9 mouse cellular contexts compared by ENCODE assay signal in genomic region chr9:50767531-50768106, GRCm38 (mm10). TPM values are rescaled to one million over a fixed set of nuclear protein-coding genes. Genes with fewer than 3 reads are reported as not detected.
DNase-seq lines count a peak whose midpoint lies in the region; ATAC-seq and TF ChIP-seq lines count a peak whose summit lies in the region.
"Had no signal": no experiment of that assay in that cellular context is flagged by ENCODE, and none has a peak within 500 bp of the region (broad histone marks: within the 10 kb centered on the region; RNA-seq: fewer than 3 reads in every experiment).

No protein-coding gene starts in this region.

- H3K9ac ChIP-seq in heart, embryonic 12.5 days, result peak overlapping the region; percentile 70
- peak overlapping the region; percentile 69 for H3K9ac ChIP-seq in ES-Bruce4 (ENCODE audit: low read depth, poor library complexity, severe bottlenecking)
- H3K9ac ChIP-seq in limb, embryonic 14.5 days (ENCODE audit: low read depth, low read length, severe bottlenecking), result peak overlapping the region; percentile 60
- H3K9ac ChIP-seq in stomach, embryonic 15.5 days, result peak overlapping the region; percentile 68; the same call in 1 of the 2 replicates

- H3K36me3 ChIP-seq in heart, embryonic 12.5 days, result peaks cover 10% of the 10 kb centered on the region
- 0 out of 2 replicates have a peak, but pooled peaks cover 2% of the 10 kb centered on the region for H3K36me3 ChIP-seq in ES-Bruce4 (ENCODE audit: control insufficient read depth, insufficient read depth, low read length, poor library complexity, severe bottlenecking)
- peaks cover 11% of the 10 kb centered on the region for H3K36me3 ChIP-seq in limb, embryonic 14.5 days (ENCODE audit: control insufficient read depth, insufficient read depth, low read length)
- H3K36me3 ChIP-seq in stomach, embryonic 15.5 days, result 0 out of 2 replicates have a peak, but pooled peaks cover 5% of the 10 kb centered on the region

- intact Hi-C loops in heart, postnatal 14 days (cut with DNase I), result loop anchor here (5.0 kb wide), 2 partner anchors 60 to 150 kb away; partner anchors contain the start of genes Nkapd1 and Pih1d2

- peak overlapping the region; percentile 92 for H3K4me2 ChIP-seq in heart, embryonic 12.5 days
- H3K4me2 ChIP-seq in limb, embryonic 14.5 days (replicated peaks; ENCODE audit: low read depth, low read length, severe bottlenecking), result peak overlapping the region; percentile 68
- H3K4me2 ChIP-seq in stomach, embryonic 15.5 days, result peak overlapping the region; percentile 78

- peaks cover 13% of the 10 kb centered on the region for H3K4me1 ChIP-seq in heart, embryonic 12.5 days (replicated peaks)
- no peaks in the 10 kb centered on the region for H3K4me1 ChIP-seq in ES-Bruce4 (ENCODE audit: control insufficient read depth, insufficient read depth, low read length)
- peaks cover 13% of the 10 kb centered on the region; the same call in 1 of the 2 replicates for H3K4me1 ChIP-seq in limb, embryonic 14.5 days (ENCODE audit: control insufficient read depth, insufficient read depth, low read length)
- H3K4me1 ChIP-seq in stomach, embryonic 15.5 days, result peaks cover 9% of the 10 kb centered on the region; the same call in 1 of the 2 replicates

- no peak for DNase-seq in heart, postnatal 14 days
- no peak for DNase-seq in limb, embryonic 14.5 days (ENCODE audit: low spot score)
- no peak for DNase-seq in spleen, adult 12 weeks (ENCODE audit: low spot score)

- peak; percentile 1; the same call in 1 of the 2 replicates for ATAC-seq in heart, embryonic 12.5 days (ENCODE audit: insufficient number of reproducible peaks, low FRiP score)
- ATAC-seq in erythroid progenitor cell, adult 5-6 weeks (replicated peaks; ENCODE audit: low FRiP score, poor library complexity, severe bottlenecking), result peak; percentile 60
- peak; percentile 4; the same call in 1 of the 2 replicates for ATAC-seq in limb, embryonic 14.5 days (ENCODE audit: low FRiP score, low read depth)
- ATAC-seq in stomach, embryonic 15.5 days (ENCODE audit: insufficient read depth, low FRiP score, low read depth), result no peak
- ATAC-seq in activated CD4-positive, CD25-positive, alpha-beta regulatory T cell, adult 4 months, result no peak

- no peak for TF ChIP-seq POLR2A in ES-Bruce4 (IDR thresholded peaks at IDR 0.05; ENCODE audit: insufficient read depth, low read length)
- TF ChIP-seq POLR2A in limb, embryonic 14.5 days (IDR thresholded peaks at IDR 0.05; ENCODE audit: borderline replicate concordance, extremely low read depth, insufficient read depth, insufficient read length), result no peak

- H3K27me3 ChIP-seq in heart, embryonic 12.5 days (replicated peaks), result no peaks in the 10 kb centered on the region
- H3K27me3 ChIP-seq in ES-Bruce4 (ENCODE audit: control insufficient read depth, insufficient read depth, low read length, poor library complexity, severe bottlenecking), result no peaks in the 10 kb centered on the region
- no peaks in the 10 kb centered on the region for H3K27me3 ChIP-seq in limb, embryonic 14.5 days (ENCODE audit: control insufficient read depth, insufficient read depth, low read length)
- no peaks in the 10 kb centered on the region for H3K27me3 ChIP-seq in stomach, embryonic 15.5 days (replicated peaks)
- H3K27me3 ChIP-seq: Patski had no signal

- H3K4me3 ChIP-seq in heart, embryonic 12.5 days, result peak overlapping the region; percentile 62
- H3K4me3 ChIP-seq in ES-Bruce4 (ENCODE audit: low read depth, low read length), result peak overlapping the region; percentile 74
- peak overlapping the region; percentile 60 for H3K4me3 ChIP-seq in limb, embryonic 14.5 days (replicated peaks; ENCODE audit: low read length)
- H3K4me3 ChIP-seq in stomach, embryonic 15.5 days (replicated peaks), result peak overlapping the region; percentile 60

- no peaks in the 10 kb centered on the region for H3K9me3 ChIP-seq in heart, embryonic 12.5 days (replicated peaks)
- H3K9me3 ChIP-seq in ES-Bruce4 (replicated peaks; ENCODE audit: control insufficient read depth, insufficient read depth, low read length, poor library complexity, severe bottlenecking), result no peaks in the 10 kb centered on the region
- no peaks in the 10 kb centered on the region for H3K9me3 ChIP-seq in limb, embryonic 14.5 days (ENCODE audit: control insufficient read depth, low read length)
- H3K9me3 ChIP-seq in stomach, embryonic 15.5 days, result no peaks in the 10 kb centered on the region

- no peak for TF ChIP-seq EP300 in ES-Bruce4 (IDR thresholded peaks at IDR 0.05; ENCODE audit: insufficient read depth, low read depth, low read length)

- peak overlapping the region; percentile 91 for H3K27ac ChIP-seq in heart, embryonic 12.5 days (ENCODE audit: poor library complexity, severe bottlenecking)
- no peak overlapping the region for H3K27ac ChIP-seq in ES-Bruce4 (ENCODE audit: insufficient read depth, low read length)
- peak overlapping the region; percentile 83 for H3K27ac ChIP-seq in limb, embryonic 14.5 days (replicated peaks; ENCODE audit: low read depth, low read length)
- H3K27ac ChIP-seq in stomach, embryonic 15.5 days, result peak overlapping the region; percentile 96

- WGBS in heart, embryonic 12.5 days, result 6% methylated on average over 17 of the region's 17 CpGs
- WGBS in limb, embryonic 14.5 days, result 5% methylated on average over 17 of the region's 17 CpGs
- 4% methylated on average over 17 of the region's 17 CpGs for WGBS in stomach, embryonic 15.5 days

- no peak for TF ChIP-seq CTCF in ES-Bruce4 (IDR thresholded peaks at IDR 0.05; ENCODE audit: low read depth, low read length)

RNA-seq across cellular contexts. Expression of gene Fdxacb1, which starts 0.4 kb away (rescaled TPM):
- 8.0 and 10.3 TPM in 2 replicates for polyA plus RNA-seq in heart, embryonic 12.5 days (2016; fragmentation: Nextera tagmentation; extraction: Ambion mirVana)
- total RNA-seq in heart, postnatal 14 days (2021), result 1 to 10 TPM; 5.7 to 6.0 TPM
- 8.5 and 9.0 TPM in 2 replicates for polyA plus RNA-seq in ES-Bruce4 (2011; ENCODE audit: insufficient read depth, insufficient read length, low read depth, missing spikeins)
- 7.9 and 8.0 TPM in 2 replicates for total RNA-seq in erythroid progenitor cell, adult 5-6 weeks (2015; ENCODE audit: low replicate concordance)
- 6.8 and 8.2 TPM in 2 replicates for total RNA-seq in erythroid progenitor cell, adult 5-6 weeks (2017; ENCODE audit: low replicate concordance)
- 7.4 and 7.7 TPM in 2 replicates for polyA plus RNA-seq in limb, embryonic 14.5 days (2012; rRNA removed)
- 10.6 and 10.8 TPM in 2 replicates for polyA plus RNA-seq in limb, embryonic 14.5 days (2014; fragmentation: Nextera tagmentation; extraction: Ambion mirVana)
- 12.3 and 12.5 TPM in 2 replicates for polyA plus RNA-seq in stomach, embryonic 15.5 days (2015; fragmentation: Nextera tagmentation; extraction: Ambion mirVana)
- 1 to 10 TPM; 6.5 to 7.5 TPM for polyA plus RNA-seq in activated CD4-positive, CD25-positive, alpha-beta regulatory T cell, adult 4 months (2017; shearing (Covaris generic))

RNA-seq across cellular contexts. Expression of gene Alg9, which starts 7.2 kb away (rescaled TPM):
- polyA plus RNA-seq in heart, embryonic 12.5 days (2016; fragmentation: Nextera tagmentation; extraction: Ambion mirVana), result 38.6 TPM in 2 replicates
- total RNA-seq in heart, postnatal 14 days (2021), result 10 to 100 TPM in 1 of 2 experiments, 1 to 10 TPM in 1; 9.9 to 10.1 TPM
- polyA plus RNA-seq in ES-Bruce4 (2011; ENCODE audit: insufficient read depth, insufficient read length, low read depth, missing spikeins), result 23.5 and 30.3 TPM in 2 replicates
- 16.8 and 45.4 TPM in 2 replicates for total RNA-seq in erythroid progenitor cell, adult 5-6 weeks (2015; ENCODE audit: low replicate concordance)
- total RNA-seq in erythroid progenitor cell, adult 5-6 weeks (2017; ENCODE audit: low replicate concordance), result 11.4 and 14.8 TPM in 2 replicates
- polyA plus RNA-seq in limb, embryonic 14.5 days (2012; rRNA removed), result 33.2 and 41.9 TPM in 2 replicates
- polyA plus RNA-seq in limb, embryonic 14.5 days (2014; fragmentation: Nextera tagmentation; extraction: Ambion mirVana), result 35.8 and 35.9 TPM in 2 replicates
- polyA plus RNA-seq in stomach, embryonic 15.5 days (2015; fragmentation: Nextera tagmentation; extraction: Ambion mirVana), result 36.7 and 40.6 TPM in 2 replicates
- 1 to 10 TPM; 7.4 to 7.9 TPM for polyA plus RNA-seq in activated CD4-positive, CD25-positive, alpha-beta regulatory T cell, adult 4 months (2017; shearing (Covaris generic))

RNA-seq across cellular contexts. Expression of gene 1110032A03Rik, which starts 7.7 kb away (rescaled TPM):
- 19.9 and 20.7 TPM in 2 replicates for polyA plus RNA-seq in heart, embryonic 12.5 days (2016; fragmentation: Nextera tagmentation; extraction: Ambion mirVana)
- total RNA-seq in heart, postnatal 14 days (2021), result 10 to 100 TPM in 1 of 2 experiments, 1 to 10 TPM in 1; 7.9 to 10.4 TPM
- 12.4 and 13.1 TPM in 2 replicates for polyA plus RNA-seq in ES-Bruce4 (2011; ENCODE audit: insufficient read depth, insufficient read length, low read depth, missing spikeins)
- 28.1 and 38.2 TPM in 2 replicates for total RNA-seq in erythroid progenitor cell, adult 5-6 weeks (2015; ENCODE audit: low replicate concordance)
- 15.9 and 21.1 TPM in 2 replicates for total RNA-seq in erythroid progenitor cell, adult 5-6 weeks (2017; ENCODE audit: low replicate concordance)
- 27.1 and 27.6 TPM in 2 replicates for polyA plus RNA-seq in limb, embryonic 14.5 days (2012; rRNA removed)
- 25.5 and 29.5 TPM in 2 replicates for polyA plus RNA-seq in limb, embryonic 14.5 days (2014; fragmentation: Nextera tagmentation; extraction: Ambion mirVana)
- 31.2 and 32.6 TPM in 2 replicates for polyA plus RNA-seq in stomach, embryonic 15.5 days (2015; fragmentation: Nextera tagmentation; extraction: Ambion mirVana)
- 10 to 100 TPM; 14.1 to 16.4 TPM for polyA plus RNA-seq in activated CD4-positive, CD25-positive, alpha-beta regulatory T cell, adult 4 months (2017; shearing (Covaris generic))

RNA-seq across cellular contexts. Expression of gene Hspb2, which starts 15.5 kb away (rescaled TPM):
- 284 and 285 TPM in 2 replicates for polyA plus RNA-seq in heart, embryonic 12.5 days (2016; fragmentation: Nextera tagmentation; extraction: Ambion mirVana)
- total RNA-seq in heart, postnatal 14 days (2021), result 100 to 1,000 TPM; 128 to 131 TPM
- polyA plus RNA-seq in ES-Bruce4 (2011; ENCODE audit: insufficient read depth, insufficient read length, low read depth, missing spikeins), result 22.3 and 22.7 TPM in 2 replicates
- total RNA-seq in erythroid progenitor cell, adult 5-6 weeks (2015; ENCODE audit: low replicate concordance), result not detected in 2 replicates
- not detected in 2 replicates for total RNA-seq in erythroid progenitor cell, adult 5-6 weeks (2017; ENCODE audit: low replicate concordance)
- 53.0 and 61.6 TPM in 2 replicates for polyA plus RNA-seq in limb, embryonic 14.5 days (2012; rRNA removed)
- 47.8 and 78.7 TPM in 2 replicates for polyA plus RNA-seq in limb, embryonic 14.5 days (2014; fragmentation: Nextera tagmentation; extraction: Ambion mirVana)
- 5.4 and 6.9 TPM in 2 replicates for polyA plus RNA-seq in stomach, embryonic 15.5 days (2015; fragmentation: Nextera tagmentation; extraction: Ambion mirVana)
- polyA plus RNA-seq in activated CD4-positive, CD25-positive, alpha-beta regulatory T cell, adult 4 months (2017; shearing (Covaris generic)), result 1 to 10 TPM in 1 of 2 experiments, not detected in 1; 1.3 TPM

RNA-seq across cellular contexts. Expression of gene Cryab, which starts 16.5 kb away (rescaled TPM):
- polyA plus RNA-seq in heart, embryonic 12.5 days (2016; fragmentation: Nextera tagmentation; extraction: Ambion mirVana), result 1,032 and 1,048 TPM in 2 replicates
- 1,000 to 10,000 TPM; 1,337 to 1,386 TPM for total RNA-seq in heart, postnatal 14 days (2021)
- 125 and 126 TPM in 2 replicates for polyA plus RNA-seq in ES-Bruce4 (2011; ENCODE audit: insufficient read depth, insufficient read length, low read depth, missing spikeins)
- total RNA-seq in erythroid progenitor cell, adult 5-6 weeks (2015; ENCODE audit: low replicate concordance), result not detected in 2 replicates
- not detected in 2 replicates for total RNA-seq in erythroid progenitor cell, adult 5-6 weeks (2017; ENCODE audit: low replicate concordance)
- 78.2 and 80.7 TPM in 2 replicates for polyA plus RNA-seq in limb, embryonic 14.5 days (2012; rRNA removed)
- 87.2 and 117 TPM in 2 replicates for polyA plus RNA-seq in limb, embryonic 14.5 days (2014; fragmentation: Nextera tagmentation; extraction: Ambion mirVana)
- 64.1 and 74.6 TPM in 2 replicates for polyA plus RNA-seq in stomach, embryonic 15.5 days (2015; fragmentation: Nextera tagmentation; extraction: Ambion mirVana)
- 1 to 10 TPM; 3.7 to 4.5 TPM for polyA plus RNA-seq in activated CD4-positive, CD25-positive, alpha-beta regulatory T cell, adult 4 months (2017; shearing (Covaris generic))

Comparison
In these comparisons a context has a peak if more than half of its experiments do, and no peak if none do; other contexts are left out.
1. ATAC-seq: peak in heart, embryonic 12.5 days (single experiment), erythroid progenitor cell, adult 5-6 weeks (single experiment) and limb, embryonic 14.5 days (single experiment); none in stomach, embryonic 15.5 days (single experiment) and activated CD4-positive, CD25-positive, alpha-beta regulatory T cell, adult 4 months (single experiment).
2. Peak in every context shown above with its lines, with median percentiles within 50 percentile points of each other: H3K4me2 ChIP-seq, H3K4me3 ChIP-seq and H3K9ac ChIP-seq.